Mouse (Mus musculus) MEL (cell line): ENCODE data around the gene Gm20388. TPM values are rescaled to one million over a fixed set of nuclear protein-coding genes. Genes with fewer than 3 reads are reported as not detected.

Experiments
- DNase-seq: peaks from one replicate; pipeline ENCODE4 v3.0.0; 2011; ENCODE audit warnings: low read depth, low spot score
- H3K27ac ChIP-seq: 2 replicates; pipeline ENCODE4 v1.5.1; 2012; ENCODE audit warnings: low read depth, mild to moderate bottlenecking, control low read depth, low read length, moderate library complexity; ENCODE audit not compliant: control insufficient read depth
- H3K27me3 ChIP-seq, 2 experiments: fragments of 150-350 bp in 1 of 2; sonication (generic) in 1 of 2; 2 replicates each; pipeline ENCODE4 v1.6.1; 2012; ENCODE audit warnings: low read length in 2 of 2, mild to moderate bottlenecking in 2 of 2, improper control_type of control experiment in 1 of 2, moderate library complexity in 1 of 2; ENCODE audit not compliant: insufficient read depth in 2 of 2, control insufficient read depth in 1 of 2
- H3K36me3 ChIP-seq, 2 experiments: 2 replicates each; pipeline ENCODE4 v1.6.1; 2012 to 2014; ENCODE audit warnings: low read length in 2 of 2, improper control_type of control experiment in 1 of 2, inconsistent platforms in 1 of 2, mild to moderate bottlenecking in 1 of 2; ENCODE audit not compliant: insufficient read depth in 2 of 2, control insufficient read depth in 1 of 2
- H3K4me1 ChIP-seq, 2 experiments: fragments of 150-350 bp in 1 of 2; sonication (generic) in 1 of 2; 2 replicates each; pipeline ENCODE4 v1.6.1; 2012; ENCODE audit warnings: low read length in 2 of 2, improper control_type of control experiment in 1 of 2, mild to moderate bottlenecking in 1 of 2; ENCODE audit not compliant: insufficient read depth in 2 of 2, control insufficient read depth in 1 of 2
- H3K4me3 ChIP-seq, 2 experiments: fragments of 150-350 bp in 1 of 2; sonication (generic) in 1 of 2; 2 replicates each; pipeline ENCODE4 v1.5.1; 2012; ENCODE audit warnings: low read depth in 2 of 2, low read length in 2 of 2, mild to moderate bottlenecking in 2 of 2, moderate library complexity in 2 of 2, control low read depth in 1 of 2, improper control_type of control experiment in 1 of 2; ENCODE audit not compliant: control insufficient read depth in 1 of 2, insufficient read depth in 1 of 2
- H3K79me2 ChIP-seq: 2 replicates; pipeline ENCODE4 v1.6.1; 2012; ENCODE audit warnings: mild to moderate bottlenecking, low read length, moderate library complexity; ENCODE audit not compliant: control insufficient read depth, poor library complexity, insufficient read depth
- H3K9ac ChIP-seq: 2 replicates; pipeline ENCODE4 v1.6.1; 2012; ENCODE audit warnings: low read depth, mild to moderate bottlenecking, control low read depth, low read length, moderate library complexity; ENCODE audit not compliant: control insufficient read depth, poor library complexity, severe bottlenecking
- H3K9me3 ChIP-seq: fragments of 150-350 bp; sonication (generic); replicated peaks from 2 replicates; pipeline ENCODE4 v1.6.1; 2012; ENCODE audit warnings: mild to moderate bottlenecking, low read length, improper control_type of control experiment, moderate library complexity; ENCODE audit not compliant: insufficient read depth
- BHLHE40 ChIP-seq: IDR thresholded peaks from 2 replicates; pipeline ENCODE4 v1.6.1; 2012; ENCODE audit warnings: low read depth, mild to moderate bottlenecking, inconsistent platforms, low read length, improper control_type of control experiment, borderline replicate concordance
- CHD2 ChIP-seq: IDR thresholded peaks from 2 replicates; pipeline ENCODE4 v1.6.1; 2011; ENCODE audit warnings: low read length, improper control_type of control experiment
- CTCF ChIP-seq, 3 experiments: IDR thresholded peaks in 2 of 3; conservative IDR thresholded peaks in 1 of 3; 2 replicates each; pipeline ENCODE4 v1.5.1; 2011 to 2012; ENCODE audit warnings: low read length in 3 of 3, low read depth in 2 of 3, mild to moderate bottlenecking in 2 of 3, improper control_type of control experiment in 1 of 3, inconsistent platforms in 1 of 3, mixed read lengths in 1 of 3, moderate library complexity in 1 of 3; ENCODE audit not compliant: control insufficient read depth in 1 of 3, insufficient read depth in 1 of 3, poor library complexity in 1 of 3, severe bottlenecking in 1 of 3
- E2F4 ChIP-seq: IDR thresholded peaks from 2 replicates; pipeline ENCODE4 v1.6.1; 2011; ENCODE audit warnings: low read depth, low read length, improper control_type of control experiment, borderline replicate concordance
- EP300 ChIP-seq, 2 experiments: IDR thresholded peaks; 2 replicates each; pipeline ENCODE4 v1.6.1; 2011; ENCODE audit warnings: improper control_type of control experiment in 2 of 2, low read length in 2 of 2, low read depth in 1 of 2, mild to moderate bottlenecking in 1 of 2
- GABPA ChIP-seq: IDR thresholded peaks from 2 replicates; pipeline ENCODE4 v1.6.1; 2012; ENCODE audit warnings: low read depth, mild to moderate bottlenecking, inconsistent platforms, low read length, improper control_type of control experiment, moderate library complexity
- GATA1 ChIP-seq: IDR thresholded peaks from 2 replicates; pipeline ENCODE4 v1.6.1; 2011; ENCODE audit warnings: low read depth, low read length, improper control_type of control experiment
- JUND ChIP-seq: IDR thresholded peaks from 2 replicates; pipeline ENCODE4 v1.6.1; 2011; ENCODE audit warnings: low read depth, mild to moderate bottlenecking, improper control_type of control experiment, low read length
- KAT2A ChIP-seq: conservative IDR thresholded peaks from 2 replicates; pipeline ENCODE4 v1.6.1; 2012; ENCODE audit warnings: low read depth, low read length, improper control_type of control experiment, inconsistent platforms
- MXI1 ChIP-seq: IDR thresholded peaks from 2 replicates; pipeline ENCODE4 v1.6.1; 2011; ENCODE audit warnings: mild to moderate bottlenecking, low read depth, low read length, improper control_type of control experiment
- MYB ChIP-seq: IDR thresholded peaks from 2 replicates; pipeline ENCODE4 v1.6.1; 2011; ENCODE audit warnings: mild to moderate bottlenecking, low read depth, low read length, improper control_type of control experiment
- POLR2AphosphoS5 ChIP-seq: IDR thresholded peaks from 2 replicates; pipeline ENCODE4 v1.6.1; 2012; ENCODE audit warnings: low read depth, borderline replicate concordance, mild to moderate bottlenecking, inconsistent platforms, low read length, moderate library complexity, mixed read lengths
- TAL1 ChIP-seq: IDR thresholded peaks from 2 replicates; pipeline ENCODE4 v1.6.1; 2012; ENCODE audit warnings: mild to moderate bottlenecking, inconsistent platforms, low read length, moderate library complexity, mixed read lengths
- TCF12 ChIP-seq: IDR thresholded peaks from 2 replicates; pipeline ENCODE4 v1.6.1; 2014; ENCODE audit warnings: low read depth, mild to moderate bottlenecking, inconsistent platforms, low read length, improper control_type of control experiment, moderate library complexity
- UBTF ChIP-seq: IDR thresholded peaks from 2 replicates; pipeline ENCODE4 v1.6.1; 2012; ENCODE audit warnings: low read depth, mild to moderate bottlenecking, inconsistent platforms, low read length, improper control_type of control experiment, moderate library complexity, borderline replicate concordance; ENCODE audit not compliant: insufficient read depth
- USF1 ChIP-seq: IDR thresholded peaks from 2 replicates; pipeline ENCODE4 v1.6.1; 2014; ENCODE audit warnings: low read depth, mild to moderate bottlenecking, inconsistent platforms, low read length, improper control_type of control experiment, moderate library complexity
- polyA plus RNA-seq, 2 experiments: library from polyadenylated mRNA; stranded (reverse) in 1 of 2; unstranded in 1 of 2; fragments of >175 nt in 1 of 2; fragments of >200 nt in 1 of 2; gene quantifications; 2 replicates each; pipeline versions ENCODE4 v1.2.1 to v1.2.4; 2012; ENCODE audit warnings: low replicate concordance in 2 of 2, low read depth in 1 of 2; ENCODE audit not compliant: insufficient read length in 2 of 2, insufficient read depth in 1 of 2, missing spikeins in 1 of 2
- total RNA-seq: library from RNA; depleted of rRNA; stranded (reverse); fragments of 300-350 nt; gene quantifications from 2 replicates; pipeline ENCODE4 v1.2.3, GENCODE M21; 2012

The Gm20388 gene
- total and polyA plus RNA-seq, 3 experiments = 11.1 to 17.8 TPM; not detected in 1

DNA sequence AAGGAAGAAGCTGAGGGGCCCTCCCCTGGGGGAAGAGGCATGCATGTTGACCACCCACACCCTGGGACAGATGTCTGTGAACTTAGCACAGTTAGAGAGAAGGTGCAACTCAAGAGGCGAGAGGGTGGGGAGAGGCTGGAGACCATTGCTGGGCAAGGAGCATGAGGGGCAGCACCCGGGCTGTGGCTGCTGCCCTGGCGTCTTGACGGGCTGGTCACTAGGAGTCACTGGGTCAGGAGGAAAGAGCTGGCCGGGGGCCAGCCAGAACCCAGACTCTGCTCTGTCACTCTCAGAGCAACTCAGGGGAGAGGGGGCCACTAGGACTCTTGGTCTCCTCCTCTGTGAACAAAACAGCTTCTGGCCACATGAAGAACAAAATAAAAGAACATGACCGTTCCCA lies 278.8 kb downstream of the Gm20388 start:
- H3K27me3 ChIP-seq = no peaks in the 10 kb centered on the region
- TF ChIP-seq TAL1 = no peak
- TF ChIP-seq CHD2 = no peak
- TF ChIP-seq GABPA = no peak
- no peak for TF ChIP-seq GATA1
- TF ChIP-seq BHLHE40 = no peak
- TF ChIP-seq TCF12 = no peak
- TF ChIP-seq, all 39 proteins: peak for 0
- no peaks in the 10 kb centered on the region for H3K9me3 ChIP-seq
- no peaks in the 10 kb centered on the region for H3K36me3 ChIP-seq
- H3K4me1 ChIP-seq = no peaks in the 10 kb centered on the region
- no peak overlapping the region for H3K9ac ChIP-seq
- H3K79me2 ChIP-seq = no peaks in the 10 kb centered on the region
- H3K4me3 ChIP-seq = no peak overlapping the region
- no peak for DNase-seq
- H3K27ac ChIP-seq = no peak overlapping the region

DNA sequence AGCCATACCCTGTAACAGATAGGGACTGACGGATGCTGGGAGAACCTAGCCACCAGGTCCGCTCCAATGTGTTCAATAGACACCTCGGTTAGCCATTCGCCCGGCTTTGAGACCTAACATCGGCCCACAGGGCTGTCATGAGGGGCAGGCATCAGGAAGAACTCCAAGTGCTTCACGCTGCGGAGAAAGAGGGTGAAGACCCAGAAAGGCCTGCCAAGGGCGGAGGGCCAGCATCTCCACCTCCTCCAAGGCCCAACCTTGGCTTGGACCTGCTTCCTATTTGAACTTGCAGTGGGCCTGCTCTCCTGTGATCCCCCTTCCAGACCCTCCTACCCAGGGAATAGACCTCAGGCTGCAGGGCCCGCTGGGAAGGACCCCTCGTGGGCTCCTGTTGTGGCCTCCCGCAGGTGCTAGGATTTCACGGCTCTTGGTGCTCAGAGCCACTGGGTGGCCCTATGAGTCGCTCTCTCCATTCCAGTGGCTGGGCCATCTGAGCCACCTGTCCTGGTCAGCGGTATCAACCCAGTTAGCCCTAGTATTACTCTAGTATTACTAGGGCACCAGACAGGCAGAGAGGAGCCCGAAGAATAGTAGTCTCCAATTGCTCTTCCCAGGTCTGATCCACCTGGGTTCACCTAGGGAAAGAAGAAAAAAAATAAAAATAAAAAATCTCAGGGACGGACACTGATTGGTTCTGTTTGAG lies 279.6 kb downstream of the Gm20388 start:
- TF ChIP-seq MYB (no peak), UBTF (no peak), KAT2A (no peak), MXI1 (no peak), POLR2AphosphoS5 (no peak), JUND (no peak), TAL1 (no peak), CTCF (IDR thresholded peaks at IDR 0.05 in 2 of 3, conservative IDR thresholded peaks at IDR 0.05 in 1 of 3; ENCODE audit: control insufficient read depth in 1 of 3, insufficient read depth in 1 of 3, low read depth in 2 of 3, low read length in 3 of 3, poor library complexity in 1 of 3, severe bottlenecking in 1 of 3) (no peak)
- TF ChIP-seq, all 39 proteins: peak for 0
- Histone ChIP-seq H3K27ac (no peak overlapping the region), H3K79me2 (no peaks in the 10 kb centered on the region), H3K4me1 (no peaks in the 10 kb centered on the region), H3K9ac (no peak overlapping the region), H3K4me3 (no peak overlapping the region), H3K9me3 (no peaks in the 10 kb centered on the region), H3K36me3 (no peaks in the 10 kb centered on the region), H3K27me3 (no peaks in the 10 kb centered on the region)
- no peak for DNase-seq

DNA sequence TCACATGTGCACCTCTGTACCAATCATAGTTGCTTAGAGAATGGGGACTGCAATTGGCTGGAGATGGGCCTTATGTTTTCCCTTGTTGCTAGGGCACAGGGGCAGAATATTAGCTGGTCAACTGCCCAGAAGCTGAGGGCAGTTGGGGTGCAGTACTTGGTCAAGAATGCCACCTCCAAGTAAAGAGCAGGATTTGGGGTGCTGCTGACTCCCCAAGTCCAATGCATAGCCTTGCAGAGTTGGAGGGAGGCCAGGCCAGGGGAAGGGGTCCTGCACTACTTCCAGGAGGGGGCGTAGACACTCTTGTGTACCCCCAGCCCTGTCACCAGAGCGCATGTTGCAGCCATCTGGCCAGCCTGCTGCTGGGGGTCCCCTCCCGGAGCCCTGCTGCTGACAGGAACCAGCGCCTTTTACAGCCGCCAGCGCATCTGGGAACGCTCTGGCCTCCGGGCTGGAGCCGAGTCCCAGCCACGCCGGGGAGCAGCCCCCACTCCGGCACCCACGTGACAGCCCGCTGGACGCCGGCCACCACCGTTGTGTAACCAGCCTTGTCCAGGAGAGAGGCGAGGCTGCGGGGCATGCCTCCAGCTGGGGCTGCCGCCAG lies 280.3 kb downstream of the Gm20388 start:
- no peaks in the 10 kb centered on the region for H3K79me2 ChIP-seq
- H3K4me3 ChIP-seq = no peak overlapping the region
- no peaks in the 10 kb centered on the region for H3K4me1 ChIP-seq
- no peaks in the 10 kb centered on the region for H3K27me3 ChIP-seq
- H3K9me3 ChIP-seq = no peaks in the 10 kb centered on the region
- no peak for DNase-seq
- TF ChIP-seq E2F4 = no peak
- no peak for TF ChIP-seq UBTF
- no peak for TF ChIP-seq EP300 (IDR thresholded peaks at IDR 0.05; ENCODE audit: low read depth in 1 of 2, low read length in 2 of 2)
- no peak for TF ChIP-seq JUND
- peak; percentile 52; the same call in 1 of the 2 replicates for TF ChIP-seq USF1
- TF ChIP-seq KAT2A = no peak
- no peak overlapping the region for H3K9ac ChIP-seq
- H3K36me3 ChIP-seq = no peaks in the 10 kb centered on the region
- H3K27ac ChIP-seq = no peak overlapping the region
